Mouse (Mus musculus) liver, adult 2 months (tissue): ENCODE results near the gene Pkn3.

ENCODE experiments used
- CTCF ChIP-seq: fragments of 200-500 bp; IDR thresholded peaks from 2 replicates; pipeline ENCODE4 v1.5.1; 2011; ENCODE audit warnings: low read depth, low read length, control low read depth
- POLR2A ChIP-seq: fragments of 200-500 bp; IDR thresholded peaks from 2 replicates; pipeline ENCODE4 v1.6.1; 2011; ENCODE audit warnings: low read length, control low read depth; ENCODE audit not compliant: insufficient read depth; ENCODE audit errors: extremely low read depth

GRCm38 (mm10) chr2:30049831-30050230 is 27.7 kb upstream of the Pkn3 start:
- TF ChIP-seq POLR2A: no peak
- TF ChIP-seq CTCF: no peak
